Mouse (Mus musculus): ENCODE measurements around the gene Fbxl8. TPM values are rescaled to one million over a fixed set of nuclear protein-coding genes. Genes with fewer than 3 reads are reported as not detected.

Gene Fbxl8
- total and polyA plus RNA-seq, 2 experiments from 2014 or later, result 0.85 to 1.4 TPM

- 26% methylated on average over 23 of the region's 23 CpGs for WGBS
- peak; percentile 73 for TF ChIP-seq CTCF (IDR thresholded peaks at IDR 0.05; ENCODE audit: low read depth)
- no peak for ATAC-seq
- no peak overlapping the region for H3K4me2 ChIP-seq (ENCODE audit: low read depth)
- no peak overlapping the region for H3K4me3 ChIP-seq (ENCODE audit: low read depth, low read length)
- no peaks in the 10 kb centered on the region for H3K9me3 ChIP-seq (ENCODE audit: low read length)
- no peak overlapping the region for H3K9ac ChIP-seq
- H3K4me1 ChIP-seq (ENCODE audit: insufficient read depth), result peaks cover 17% of the 10 kb centered on the region; the same call in 1 of the 2 replicates
- peaks cover 4% of the 10 kb centered on the region; the same call in 1 of the 2 replicates for H3K27me3 ChIP-seq (ENCODE audit: insufficient read depth, low read length)
- no peak overlapping the region for H3K27ac ChIP-seq (ENCODE audit: low read depth, low read length)
- peaks cover 42% of the 10 kb centered on the region for H3K36me3 ChIP-seq (ENCODE audit: insufficient read depth)
- no peak for DNase-seq
Measured at GRCm38 (mm10) chr8:105283074-105283473, 18.6 kb downstream of the Fbxl8 start.

DNA sequence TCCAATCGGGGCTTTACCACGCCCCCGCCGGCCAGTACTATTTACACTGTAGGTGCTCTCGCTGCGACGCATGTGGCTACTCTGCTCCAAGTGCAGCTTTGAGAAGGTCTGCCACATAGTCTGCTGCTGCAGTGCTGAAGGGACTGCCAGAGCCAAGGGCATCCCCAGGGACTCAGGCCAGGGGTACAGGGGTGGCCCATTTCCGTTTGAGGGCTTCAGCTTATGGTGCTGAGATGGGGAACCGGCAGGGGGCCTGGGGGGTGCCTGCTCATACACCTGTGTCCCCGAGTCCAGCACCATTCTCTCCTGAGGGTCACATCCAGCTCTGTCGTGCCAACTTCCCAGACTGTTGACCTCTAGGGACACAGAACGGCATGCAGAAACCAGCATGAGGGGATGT lies 21.1 kb downstream of the Fbxl8 start:
- H3K27me3 ChIP-seq (ENCODE audit: insufficient read depth, low read length), result no peaks in the 10 kb centered on the region

GRCm38 (mm10) chr8:105286907-105287306 lies 22.5 kb downstream of the Fbxl8 start:
- 91% methylated on average over 4 of the region's 4 CpGs for WGBS
- Histone ChIP-seq H3K9ac (no peak overlapping the region), H3K9me3 (ENCODE audit: low read length) (no peaks in the 10 kb centered on the region), H3K4me2 (ENCODE audit: low read depth) (peak overlapping the region; percentile 69), H3K36me3 (ENCODE audit: insufficient read depth) (peaks cover 28% of the 10 kb centered on the region), H3K4me1 (ENCODE audit: insufficient read depth) (peaks cover 29% of the 10 kb centered on the region), H3K4me3 (ENCODE audit: low read depth, low read length) (no peak overlapping the region), H3K27me3 (ENCODE audit: insufficient read depth, low read length) (no peaks in the 10 kb centered on the region), H3K27ac (ENCODE audit: low read depth, low read length) (no peak overlapping the region)
- DNase-seq, result no peak
- ATAC-seq, result no peak
- TF ChIP-seq CTCF (IDR thresholded peaks at IDR 0.05; ENCODE audit: low read depth), result no peak

More for the DNA sequence above, 21.1 kb downstream of the Fbxl8 start:
- peaks cover 35% of the 10 kb centered on the region for H3K36me3 ChIP-seq (ENCODE audit: insufficient read depth)
- 49% methylated on average over 12 of the region's 12 CpGs for WGBS
- ATAC-seq (no peak), DNase-seq (no peak)
- no peaks in the 10 kb centered on the region for H3K9me3 ChIP-seq (ENCODE audit: low read length)
- H3K4me3 ChIP-seq (ENCODE audit: low read depth, low read length), result no peak overlapping the region
- no peak overlapping the region for H3K27ac ChIP-seq (ENCODE audit: low read depth, low read length)
- no peak overlapping the region for H3K9ac ChIP-seq
- no peak for TF ChIP-seq CTCF (IDR thresholded peaks at IDR 0.05; ENCODE audit: low read depth)
- peaks cover 22% of the 10 kb centered on the region for H3K4me1 ChIP-seq (ENCODE audit: insufficient read depth)
- no peak overlapping the region for H3K4me2 ChIP-seq (ENCODE audit: low read depth)

GRCm38 (mm10) chr8:105288231-105288630 lies 23.8 kb downstream of the Fbxl8 start:
- Histone ChIP-seq H3K4me2 (ENCODE audit: low read depth) (peak overlapping the region; percentile 69), H3K27me3 (ENCODE audit: insufficient read depth, low read length) (no peaks in the 10 kb centered on the region), H3K4me3 (ENCODE audit: low read depth, low read length) (peak overlapping the region; percentile 62), H3K36me3 (ENCODE audit: insufficient read depth) (peaks cover 16% of the 10 kb centered on the region), H3K9ac (peak overlapping the region; percentile 83), H3K9me3 (ENCODE audit: low read length) (no peaks in the 10 kb centered on the region), H3K4me1 (ENCODE audit: insufficient read depth) (peaks cover 29% of the 10 kb centered on the region), H3K27ac (ENCODE audit: low read depth, low read length) (peak overlapping the region; percentile 97; the same call in 1 of the 2 replicates)
- WGBS, result 77% methylated on average over 5 of the region's 5 CpGs
- TF ChIP-seq CTCF (IDR thresholded peaks at IDR 0.05; ENCODE audit: low read depth), result peak; percentile 17; the same call in 1 of the 2 replicates
- DNase-seq (no peak), ATAC-seq (no peak)

- under 1% methylated on average over 53 of the region's 53 CpGs for WGBS
- no peaks in the 10 kb centered on the region for H3K9me3 ChIP-seq (ENCODE audit: low read length)
- H3K9ac ChIP-seq, result peak overlapping the region; percentile 83
- peak; percentile 99 for DNase-seq
- 0 out of 2 replicates have a peak, but pooled peaks cover 11% of the 10 kb centered on the region for H3K36me3 ChIP-seq (ENCODE audit: insufficient read depth)
- H3K4me3 ChIP-seq (ENCODE audit: low read depth, low read length), result peak overlapping the region; percentile 62
- H3K4me1 ChIP-seq (ENCODE audit: insufficient read depth), result peaks cover 29% of the 10 kb centered on the region
- peak; percentile 94 for ATAC-seq
- peak; percentile 51 for TF ChIP-seq CTCF (IDR thresholded peaks at IDR 0.05; ENCODE audit: low read depth)
- H3K4me2 ChIP-seq (ENCODE audit: low read depth), result peak overlapping the region; percentile 69
- H3K27me3 ChIP-seq (ENCODE audit: insufficient read depth, low read length), result no peaks in the 10 kb centered on the region
- H3K27ac ChIP-seq (ENCODE audit: low read depth, low read length), result peak overlapping the region; percentile 97
Measured at GRCm38 (mm10) chr8:105288958-105289732, 24.7 kb downstream of the Fbxl8 start.

DNA sequence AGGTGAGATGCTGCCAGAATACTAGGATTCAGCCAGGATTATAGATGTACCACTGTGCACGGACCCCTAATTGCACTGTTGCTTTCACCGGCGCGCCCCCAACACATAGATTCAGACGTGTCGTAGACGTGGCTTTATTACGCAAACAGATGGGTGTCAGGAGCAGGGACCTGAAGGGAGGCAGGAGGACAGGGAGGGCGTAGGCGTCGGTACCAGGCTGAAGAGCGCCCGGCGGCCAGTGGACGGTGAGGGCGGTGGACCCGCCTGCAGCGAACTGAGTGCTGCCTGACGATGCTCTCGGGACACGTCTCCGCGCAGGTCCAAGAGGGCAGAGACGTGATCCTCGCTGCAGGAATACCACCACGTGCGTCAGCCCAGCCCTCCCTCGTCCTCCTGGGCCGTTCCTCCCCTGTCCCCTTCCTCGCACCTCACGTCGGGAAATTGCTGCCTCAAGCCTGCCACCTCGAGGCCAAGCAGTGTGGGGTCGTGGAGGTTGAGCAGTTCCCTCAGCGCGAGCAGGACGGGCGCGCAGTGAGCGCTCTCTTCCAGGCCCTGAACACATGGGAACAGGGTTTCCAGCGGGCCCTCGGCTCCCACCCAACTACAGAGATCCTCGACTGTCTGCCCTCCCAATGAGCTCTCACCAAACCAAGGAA lies 25.5 kb downstream of the Fbxl8 start, which contains the start of gene 4931428F04Rik:
TSS of gene 4931428F04Rik (minus strand) at position 60 of the 656 bp plus-strand sequence.
- H3K27ac ChIP-seq (ENCODE audit: low read depth, low read length), result peak within 1 kb of the TSS; percentile 97
- H3K4me1 ChIP-seq (ENCODE audit: insufficient read depth), result peaks cover 29% of the 10 kb centered on the region
- ATAC-seq (peak; percentile 42), DNase-seq (peak; percentile 67)
- no peaks in the 10 kb centered on the region for H3K27me3 ChIP-seq (ENCODE audit: insufficient read depth, low read length)
- H3K4me3 ChIP-seq (ENCODE audit: low read depth, low read length), result peak within 1 kb of the TSS; percentile 62
- H3K4me2 ChIP-seq (ENCODE audit: low read depth), result peak within 1 kb of the TSS; percentile 69
- no peaks in the 10 kb centered on the region for H3K9me3 ChIP-seq (ENCODE audit: low read length)
- H3K9ac ChIP-seq, result peak within 1 kb of the TSS; percentile 83
- 0 out of 2 replicates have a peak, but pooled peaks cover 7% of the 10 kb centered on the region for H3K36me3 ChIP-seq (ENCODE audit: insufficient read depth)
- 4% methylated on average over 43 of the region's 43 CpGs for WGBS
- TF ChIP-seq CTCF (IDR thresholded peaks at IDR 0.05; ENCODE audit: low read depth), result peak; percentile 83
